Mouse (Mus musculus): ENCODE data around the gene Rps17.

DNA sequence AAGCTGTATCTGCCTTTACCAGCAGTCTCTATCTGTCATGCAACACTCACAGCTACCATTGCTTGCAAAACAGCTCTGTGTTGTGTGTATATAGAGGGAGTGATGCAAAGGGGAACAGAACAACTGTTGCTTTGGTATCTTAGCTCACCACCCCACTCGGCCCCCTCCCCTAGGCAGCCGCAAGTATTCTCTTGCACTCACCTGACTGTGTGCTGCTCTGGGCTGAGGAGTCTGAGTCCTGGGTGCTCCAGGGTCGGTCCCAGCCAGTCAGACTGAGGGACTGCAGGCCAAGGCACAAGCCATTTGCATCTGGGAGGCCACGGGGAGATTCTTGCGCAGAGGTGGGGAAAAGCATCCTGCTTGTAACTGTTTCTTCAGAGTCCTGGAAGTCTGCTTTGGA is 26.8 kb upstream of the Rps17 start:
- TF ChIP-seq CTCF (conservative IDR thresholded peaks at IDR 0.05; ENCODE audit: insufficient read depth, insufficient read length, low read depth, low read length) (no peak), POLR2A (IDR thresholded peaks at IDR 0.05; ENCODE audit: low read depth, low read length) (no peak)

All from kidney, adult 2 months (tissue).